Mouse (Mus musculus) layer of hippocampus, postnatal 10 days (tissue): ENCODE data around the gene Lrrc18. TPM values are rescaled to one million over a fixed set of nuclear protein-coding genes. Genes with fewer than 3 reads are reported as not detected.

Experiments used
- DNase-seq, 2 experiments: peaks; one replicate each; pipeline ENCODE4 v3.0.0; 2021; ENCODE audit warnings: low spot score in 2 of 2
- total RNA-seq, 2 experiments: library from RNA; stranded (reverse); gene quantifications; 2 replicates each; pipeline ENCODE4 v1.2.3; 2021

Gene Lrrc18
- total RNA-seq, 2 experiments from 2014 or later = 0.41 to 0.58 TPM

DNA sequence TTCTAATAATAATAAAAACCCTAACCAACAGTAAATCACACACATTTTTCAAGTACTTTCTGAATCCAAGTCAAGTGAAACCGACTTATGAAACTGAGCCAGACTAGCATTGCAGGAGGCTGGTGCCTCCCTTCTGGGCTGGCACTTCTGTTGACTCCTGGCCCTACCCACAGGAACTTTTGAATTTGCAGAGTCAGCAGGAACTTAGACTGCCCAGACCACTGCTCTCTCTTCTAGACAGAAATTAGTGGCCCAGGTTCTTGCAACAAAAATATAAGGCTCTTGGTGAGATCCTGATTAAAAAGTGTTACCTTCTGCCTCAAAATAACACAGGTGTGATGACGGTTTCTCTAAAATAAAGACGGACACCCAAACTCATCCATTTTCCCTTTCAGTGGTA, 54.0 kb downstream of the Lrrc18 start:
- DNase-seq = no peak

GRCm38 (mm10) chr14:33053441-33053840, 62.3 kb downstream of the Lrrc18 start:
- DNase-seq = no peak

DNA sequence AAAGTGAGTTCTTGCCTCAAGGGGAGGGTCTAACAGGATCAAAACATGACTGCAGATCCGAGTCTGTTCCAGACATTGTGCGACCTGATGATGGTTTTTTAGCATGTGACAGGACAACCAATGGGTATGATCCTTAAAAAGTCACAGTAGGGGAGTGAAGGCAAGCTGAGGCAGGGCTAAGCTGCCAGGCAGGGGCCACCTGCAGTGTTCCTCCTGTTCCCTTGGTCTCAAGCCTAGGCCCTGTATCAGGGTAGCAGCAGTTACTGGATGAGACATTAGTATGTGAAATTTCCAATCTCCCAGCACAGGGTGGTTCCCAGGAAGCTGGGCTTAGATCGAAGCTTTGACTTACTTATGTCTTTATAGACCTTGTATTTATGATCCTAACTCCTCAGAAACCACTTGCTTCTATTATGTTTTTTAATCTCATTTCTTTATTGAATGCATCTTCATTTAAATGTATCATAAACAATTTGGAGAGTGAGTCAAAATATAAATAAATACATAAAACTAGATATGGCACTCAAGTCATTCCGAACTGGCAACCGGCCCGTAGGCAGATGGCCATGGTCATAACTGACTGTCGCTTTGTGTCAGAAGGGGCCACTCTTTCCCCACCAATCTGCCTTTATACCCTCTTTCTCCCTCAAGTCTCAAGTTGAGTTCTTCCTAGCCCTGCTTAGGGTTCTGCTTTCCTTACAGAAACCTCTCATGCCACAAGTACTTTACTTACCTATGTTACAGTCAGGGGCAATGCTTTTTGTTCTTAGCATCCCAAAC, 67.9 kb downstream of the Lrrc18 start:
- no peak for DNase-seq

DNA sequence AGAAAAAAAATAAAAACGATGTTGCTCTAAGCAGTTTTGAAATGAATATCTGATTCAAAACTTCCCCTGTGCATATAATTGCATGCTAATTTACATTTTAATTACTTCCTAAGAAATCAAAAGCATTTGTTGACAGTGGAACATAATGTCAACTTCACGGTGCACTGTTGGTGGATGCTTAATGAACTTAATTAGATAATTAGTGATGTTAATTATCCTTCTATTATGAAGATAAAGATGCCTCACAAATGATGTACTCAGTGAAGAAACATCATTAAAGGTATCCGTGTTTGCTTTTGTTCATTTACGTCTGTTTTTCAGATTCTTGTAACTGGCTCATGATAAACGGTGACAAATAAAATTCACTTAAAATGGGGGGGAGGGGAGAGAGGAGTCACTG, 71.8 kb downstream of the Lrrc18 start:
- DNase-seq = no peak

Other genes starting within 250 kb of the Lrrc18 start
- under 1 TPM; 0.49 to 0.78 TPM for gene Tmem273, start 205.4 kb upstream of the Lrrc18 start, total RNA-seq
- gene Fam170b, start 157.4 kb upstream of the Lrrc18 start, total RNA-seq = not detected
- 1 to 10 TPM; 6.2 to 6.3 TPM for gene Vstm4, start 134.6 kb upstream of the Lrrc18 start, total RNA-seq
- gene Wdfy4, start 194.1 kb downstream of the Lrrc18 start, total RNA-seq = 1 to 10 TPM; 1.9 TPM
- gene Arhgap22, start 222.6 kb downstream of the Lrrc18 start, total RNA-seq = 1 to 10 TPM; 7.5 to 8.4 TPM